Mouse (Mus musculus) liver, embryonic 12.5 days (tissue): ENCODE measurements at regions not wholly inside any gene's neighbourhood (a gene's known extent, or its start where the extent isn't known, plus 50 kb on each side); places are given as distances from the start of the nearest gene placed in this dataset.

Experiments used
- ATAC-seq: fragments of 200-750 bp; cut with Nextera tagmentation; 2 replicates; pipeline ENCODE4 v1.8.0; 2017; ENCODE audit warnings: moderate number of reproducible peaks, mild to moderate bottlenecking, moderate library complexity
- H3K27ac ChIP-seq: fragments of 300-500 bp; sonication (generic); 2 replicates; pipeline ENCODE4 v1.5.1; 2016; ENCODE audit warnings: mild to moderate bottlenecking
- H3K27me3 ChIP-seq: fragments of 300-500 bp; sonication (generic); replicated peaks from 2 replicates; pipeline ENCODE4 v1.6.1; 2016; ENCODE audit warnings: mild to moderate bottlenecking, moderate library complexity
- H3K36me3 ChIP-seq: fragments of 300-500 bp; sonication (generic); 2 replicates; pipeline ENCODE4 v1.6.1; 2016; ENCODE audit warnings: mild to moderate bottlenecking, moderate library complexity
- H3K4me1 ChIP-seq: fragments of 300-500 bp; sonication (generic); 2 replicates; pipeline ENCODE4 v1.6.1; 2016
- H3K4me2 ChIP-seq: fragments of 300-500 bp; sonication (generic); 2 replicates; pipeline ENCODE4 v1.6.1; 2016; ENCODE audit warnings: mild to moderate bottlenecking, moderate library complexity
- H3K4me3 ChIP-seq: fragments of 300-500 bp; sonication (generic); 2 replicates; pipeline ENCODE4 v1.5.1; 2016; ENCODE audit warnings: mild to moderate bottlenecking, moderate library complexity
- H3K9ac ChIP-seq: fragments of 300-500 bp; sonication (generic); 2 replicates; pipeline ENCODE4 v1.6.1; 2016; ENCODE audit warnings: mild to moderate bottlenecking, moderate library complexity
- H3K9me3 ChIP-seq: fragments of 300-500 bp; sonication (generic); replicated peaks from 2 replicates; pipeline ENCODE4 v1.6.1; 2016; ENCODE audit warnings: mild to moderate bottlenecking, moderate library complexity
- WGBS: fragments of 180-500 bp; shearing (Covaris S2); methylation state at CpG from one replicate; pipeline ENCODE4 v1.1.7; 2016; ENCODE audit not compliant: insufficient replicate concordance; 5-methylcytosine and 5-hydroxymethylcytosine counted together

- Histone ChIP-seq H3K27me3 (no peaks in the 10 kb centered on the region), H3K4me3 (no peak overlapping the region), H3K9me3 (0 out of 2 replicates have a peak, but pooled peaks cover 3% of the 10 kb centered on the region), H3K9ac (no peak overlapping the region), H3K4me1 (no peaks in the 10 kb centered on the region), H3K36me3 (no peaks in the 10 kb centered on the region), H3K4me2 (no peak overlapping the region), H3K27ac (no peak overlapping the region)
- 51% methylated on average over 4 of the region's 4 CpGs for WGBS
- no peak for ATAC-seq
Observed at GRCm38 (mm10) chr17:49262394-49262793, 165.8 kb upstream of the Mocs1 start.

- no peak for ATAC-seq
- H3K4me2 ChIP-seq = no peak overlapping the region
- no peaks in the 10 kb centered on the region for H3K4me1 ChIP-seq
- H3K9ac ChIP-seq = no peak overlapping the region
- H3K27ac ChIP-seq = no peak overlapping the region
- H3K9me3 ChIP-seq = no peaks in the 10 kb centered on the region
- no peaks in the 10 kb centered on the region for H3K36me3 ChIP-seq
- WGBS = 75% methylated on average over 4 of the region's 4 CpGs
- H3K27me3 ChIP-seq = no peaks in the 10 kb centered on the region
- no peak overlapping the region for H3K4me3 ChIP-seq
Observed at GRCm38 (mm10) chr17:49266343-49266742, 161.8 kb upstream of the Mocs1 start.

- Histone ChIP-seq H3K4me1 (no peaks in the 10 kb centered on the region), H3K27ac (no peak overlapping the region), H3K4me3 (no peak overlapping the region), H3K36me3 (no peaks in the 10 kb centered on the region), H3K9me3 (no peaks in the 10 kb centered on the region), H3K27me3 (no peaks in the 10 kb centered on the region), H3K4me2 (no peak overlapping the region), H3K9ac (no peak overlapping the region)
- ATAC-seq = no peak
- 71% methylated on average over 7 of the region's 7 CpGs for WGBS
Observed at GRCm38 (mm10) chr17:49269943-49270342, 158.2 kb upstream of the Mocs1 start.

DNA sequence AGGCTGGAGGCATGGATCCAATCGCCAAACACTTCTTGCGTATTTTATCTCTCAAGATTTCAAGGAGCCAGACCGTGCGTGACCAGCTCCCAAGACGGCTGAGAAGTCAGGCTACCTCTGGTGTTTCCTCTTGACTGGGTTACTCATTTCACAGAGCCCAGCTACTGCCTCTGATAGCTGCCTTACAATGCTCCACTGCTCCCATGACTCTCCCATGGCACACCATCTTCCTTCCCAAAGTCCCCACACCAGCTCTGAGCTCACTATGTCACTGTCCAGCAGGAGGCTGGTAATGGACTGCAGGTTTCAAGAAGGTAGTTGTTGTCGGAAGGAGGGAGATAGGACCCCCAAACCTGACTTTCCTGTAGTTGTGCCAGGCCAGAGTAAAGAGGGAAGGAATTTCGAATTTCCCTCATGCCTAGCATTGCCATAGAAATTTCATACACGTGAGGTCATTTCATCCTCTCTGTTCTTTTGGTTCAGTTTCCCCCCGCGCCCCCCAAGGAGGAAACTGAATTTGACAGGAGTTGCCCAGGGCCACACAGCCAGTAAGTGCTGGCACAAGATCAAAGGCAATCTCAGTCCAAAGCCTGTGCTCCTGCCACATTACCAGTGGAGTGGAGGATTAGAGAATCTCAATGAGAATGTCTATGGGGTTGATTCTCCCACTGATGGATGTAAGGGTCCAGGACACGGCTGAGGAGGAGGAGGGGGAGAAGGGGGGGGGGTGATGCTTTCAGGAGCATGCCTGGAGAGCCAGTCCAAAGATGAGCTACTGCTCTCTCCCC is 155.3 kb upstream of the Mocs1 start:
- no peak for ATAC-seq

GRCm38 (mm10) chr17:49274936-49275335 is 153.2 kb upstream of the Mocs1 start:
- Histone ChIP-seq H3K9ac (no peak overlapping the region), H3K4me1 (no peaks in the 10 kb centered on the region), H3K27me3 (no peaks in the 10 kb centered on the region), H3K9me3 (no peaks in the 10 kb centered on the region), H3K27ac (no peak overlapping the region), H3K36me3 (no peaks in the 10 kb centered on the region), H3K4me3 (no peak overlapping the region), H3K4me2 (no peak overlapping the region)
- no peak for ATAC-seq
- 78% methylated on average over 3 of the region's 3 CpGs for WGBS

More for the DNA sequence above, 155.3 kb upstream of the Mocs1 start:
- Histone ChIP-seq H3K9ac (no peak overlapping the region), H3K27me3 (no peaks in the 10 kb centered on the region), H3K4me3 (no peak overlapping the region), H3K27ac (no peak overlapping the region), H3K4me2 (no peak overlapping the region), H3K9me3 (no peaks in the 10 kb centered on the region), H3K36me3 (no peaks in the 10 kb centered on the region), H3K4me1 (no peaks in the 10 kb centered on the region)
- WGBS = 64% methylated on average over 11 of the region's 11 CpGs

GRCm38 (mm10) chr17:49275421-49275820 is 152.7 kb upstream of the Mocs1 start:
- no peak for ATAC-seq

DNA sequence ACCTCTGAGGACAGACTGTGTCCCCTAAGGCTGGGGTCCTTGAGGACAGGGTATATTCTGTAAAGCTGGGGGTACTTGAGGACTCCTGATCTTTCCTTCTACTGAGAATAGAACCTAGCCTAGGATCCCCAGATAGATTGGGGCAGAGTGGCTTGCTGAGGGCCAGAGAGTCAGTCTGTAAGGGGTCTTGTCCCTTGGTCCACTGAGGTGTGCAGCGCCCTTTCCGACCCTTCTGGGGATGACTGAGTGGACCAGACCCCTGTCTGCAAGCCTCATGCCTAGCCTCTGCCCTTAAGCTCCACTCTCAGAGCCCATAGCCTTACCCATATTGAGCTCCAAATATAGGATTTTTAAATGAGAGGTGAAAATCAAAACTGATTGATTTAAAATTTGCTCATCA is 152.2 kb upstream of the Mocs1 start:
- ATAC-seq = no peak
- no peak overlapping the region for H3K27ac ChIP-seq
- no peak overlapping the region for H3K9ac ChIP-seq
- no peaks in the 10 kb centered on the region for H3K27me3 ChIP-seq
- H3K36me3 ChIP-seq = no peaks in the 10 kb centered on the region
- no peak overlapping the region for H3K4me2 ChIP-seq
- no peaks in the 10 kb centered on the region for H3K9me3 ChIP-seq
- H3K4me3 ChIP-seq = no peak overlapping the region
- H3K4me1 ChIP-seq = no peaks in the 10 kb centered on the region
- 85% methylated on average over 2 of the region's 2 CpGs for WGBS

More at GRCm38 (mm10) chr17:49275421-49275820, 152.7 kb upstream of the Mocs1 start:
- Histone ChIP-seq H3K4me1 (no peaks in the 10 kb centered on the region), H3K27ac (no peak overlapping the region), H3K4me3 (no peak overlapping the region), H3K9me3 (no peaks in the 10 kb centered on the region), H3K4me2 (no peak overlapping the region), H3K36me3 (no peaks in the 10 kb centered on the region), H3K9ac (no peak overlapping the region), H3K27me3 (no peaks in the 10 kb centered on the region)
- WGBS = 59% methylated on average over 2 of the region's 2 CpGs

GRCm38 (mm10) chr17:49278541-49278940 is 149.6 kb upstream of the Mocs1 start:
- WGBS = 78% methylated on average over 8 of the region's 8 CpGs

DNA sequence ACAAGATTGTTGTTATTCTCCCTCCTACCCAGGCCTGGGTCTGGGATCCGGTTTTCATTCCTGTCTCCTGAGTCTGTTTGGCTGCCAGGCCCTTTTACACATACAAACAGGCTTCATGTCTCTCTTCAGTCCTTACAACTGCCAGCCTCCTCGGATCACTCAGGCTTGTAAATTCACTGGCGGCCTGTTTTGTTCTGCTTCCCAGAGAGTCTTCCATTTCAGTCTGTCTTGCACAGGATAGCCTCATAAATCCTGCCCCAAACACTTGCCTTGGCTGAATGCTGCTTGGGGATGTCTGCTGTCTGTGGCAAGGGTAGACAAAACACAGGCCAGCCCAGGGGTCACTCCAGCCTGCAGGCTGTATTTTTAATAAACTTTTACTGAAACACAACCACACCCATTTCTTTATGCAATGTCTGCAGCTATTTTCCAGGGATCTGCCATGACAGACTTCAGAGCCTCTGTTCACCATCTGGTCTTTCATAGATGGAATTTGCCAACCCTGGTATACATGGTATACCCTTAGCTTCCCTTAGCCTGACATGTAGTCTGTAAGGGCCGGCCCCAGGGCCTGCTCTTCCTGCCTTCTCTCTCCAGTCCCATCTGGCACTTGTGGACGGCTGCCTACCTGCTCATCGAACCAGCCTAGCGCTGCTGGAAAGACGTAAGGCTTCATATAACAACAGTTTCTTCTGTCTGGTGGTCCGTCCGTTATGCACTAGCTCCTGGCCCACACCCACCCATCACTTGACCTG is 149.0 kb upstream of the Mocs1 start:
- WGBS = 67% methylated on average over 10 of the region's 10 CpGs
- H3K9ac ChIP-seq = no peak overlapping the region
- no peaks in the 10 kb centered on the region for H3K4me1 ChIP-seq
- ATAC-seq = no peak
- no peak overlapping the region for H3K27ac ChIP-seq
- no peak overlapping the region for H3K4me2 ChIP-seq
- 0 out of 2 replicates have a peak, but pooled peaks cover 7% of the 10 kb centered on the region for H3K9me3 ChIP-seq
- no peaks in the 10 kb centered on the region for H3K27me3 ChIP-seq
- no peak overlapping the region for H3K4me3 ChIP-seq
- no peaks in the 10 kb centered on the region for H3K36me3 ChIP-seq

More at GRCm38 (mm10) chr17:49278541-49278940, 149.6 kb upstream of the Mocs1 start:
- Histone ChIP-seq H3K9ac (no peak overlapping the region), H3K4me3 (no peak overlapping the region), H3K4me2 (no peak overlapping the region), H3K27ac (no peak overlapping the region), H3K27me3 (no peaks in the 10 kb centered on the region), H3K36me3 (no peaks in the 10 kb centered on the region), H3K4me1 (no peaks in the 10 kb centered on the region), H3K9me3 (0 out of 2 replicates have a peak, but pooled peaks cover 7% of the 10 kb centered on the region)
- ATAC-seq = no peak

- H3K4me2 ChIP-seq = no peak overlapping the region
- H3K4me3 ChIP-seq = no peak overlapping the region
- H3K9ac ChIP-seq = no peak overlapping the region
- H3K36me3 ChIP-seq = no peaks in the 10 kb centered on the region
- ATAC-seq = no peak
- no peaks in the 10 kb centered on the region for H3K4me1 ChIP-seq
- H3K27ac ChIP-seq = no peak overlapping the region
- WGBS = 75% methylated on average over 13 of the region's 13 CpGs
- H3K9me3 ChIP-seq = 0 out of 2 replicates have a peak, but pooled peaks cover 7% of the 10 kb centered on the region
- H3K27me3 ChIP-seq = no peaks in the 10 kb centered on the region
Observed at GRCm38 (mm10) chr17:49281344-49281743, 146.8 kb upstream of the Mocs1 start.

DNA sequence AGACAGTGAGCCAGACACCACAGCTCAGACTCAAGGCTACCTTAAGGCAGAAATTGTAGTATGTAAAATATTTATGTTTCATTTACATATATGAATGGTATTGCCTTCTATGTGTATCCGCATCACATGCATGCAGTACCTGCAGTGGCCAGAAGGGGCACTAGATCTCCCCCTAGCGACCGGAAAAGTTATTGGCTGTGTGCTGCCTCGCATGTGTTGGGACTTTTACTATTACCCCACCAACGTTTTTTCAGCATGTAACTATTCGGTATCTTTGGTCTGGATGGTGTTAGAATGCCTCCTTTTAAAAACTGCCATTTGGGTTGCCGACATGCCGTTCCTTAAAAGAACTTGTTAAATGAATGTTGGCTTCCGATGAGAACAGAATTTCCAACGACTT is 145.7 kb upstream of the Mocs1 start:
- H3K36me3 ChIP-seq = no peaks in the 10 kb centered on the region
- 0 out of 2 replicates have a peak, but pooled peaks cover 7% of the 10 kb centered on the region for H3K9me3 ChIP-seq
- H3K4me2 ChIP-seq = no peak overlapping the region
- H3K27ac ChIP-seq = no peak overlapping the region
- no peak for ATAC-seq
- no peak overlapping the region for H3K9ac ChIP-seq
- H3K4me1 ChIP-seq = no peaks in the 10 kb centered on the region
- 76% methylated on average over 10 of the region's 10 CpGs for WGBS
- H3K4me3 ChIP-seq = no peak overlapping the region
- no peaks in the 10 kb centered on the region for H3K27me3 ChIP-seq

DNA sequence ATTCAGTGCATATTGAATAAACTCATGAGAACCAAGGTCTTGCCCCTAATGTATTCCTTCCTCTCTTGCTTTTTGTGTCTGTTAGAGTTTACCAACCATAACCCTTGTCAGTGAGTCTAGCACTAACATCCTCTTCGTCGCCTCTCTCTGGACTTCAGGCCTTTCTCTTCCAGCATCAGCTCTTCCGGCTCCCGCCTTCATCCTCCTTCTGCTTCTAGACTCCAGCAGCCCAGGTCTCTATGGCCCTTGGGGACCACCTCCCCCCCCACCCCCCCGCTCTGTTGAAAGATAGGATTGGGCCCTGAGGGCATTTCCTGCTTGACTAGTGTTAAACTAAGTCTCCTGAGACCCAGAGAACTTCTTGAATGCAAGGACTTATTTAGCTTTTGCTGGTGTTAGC is 144.7 kb upstream of the Mocs1 start:
- no peaks in the 10 kb centered on the region for H3K36me3 ChIP-seq
- WGBS = 70% methylated on average over 5 of the region's 5 CpGs
- H3K4me3 ChIP-seq = no peak overlapping the region
- 0 out of 2 replicates have a peak, but pooled peaks cover 13% of the 10 kb centered on the region for H3K9me3 ChIP-seq
- H3K9ac ChIP-seq = no peak overlapping the region
- no peaks in the 10 kb centered on the region for H3K27me3 ChIP-seq
- no peaks in the 10 kb centered on the region for H3K4me1 ChIP-seq
- H3K4me2 ChIP-seq = no peak overlapping the region
- ATAC-seq = no peak
- no peak overlapping the region for H3K27ac ChIP-seq
